12 mouse cellular contexts compared by ENCODE assay signal in the genomic region with DNA sequence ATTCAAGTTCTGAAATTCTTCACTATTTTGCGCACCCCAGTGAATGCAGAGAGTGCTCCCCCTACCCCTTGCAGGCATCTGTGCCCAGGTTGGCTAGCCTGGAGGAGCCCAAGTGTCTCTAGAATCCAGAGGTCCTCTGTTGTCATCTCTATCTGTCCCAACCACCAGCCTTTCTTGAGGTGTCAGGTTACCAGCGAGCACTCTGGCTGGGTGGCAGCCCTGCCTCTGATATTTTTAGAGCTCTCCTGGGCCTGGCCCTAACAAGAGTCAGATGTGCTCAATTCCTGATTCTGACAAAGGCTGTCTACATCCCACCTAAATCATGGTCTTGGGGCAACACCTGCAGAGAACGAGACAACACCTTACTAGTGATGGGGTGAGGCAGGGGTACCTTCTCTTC. TPM values are rescaled to one million over a fixed set of nuclear protein-coding genes. Genes with fewer than 3 reads are reported as not detected.
DNase-seq lines count a peak whose midpoint lies in the region; ATAC-seq and TF ChIP-seq lines count a peak whose summit lies in the region.
"Had no signal": no experiment of that assay in that cellular context is flagged by ENCODE, and none has a peak within 500 bp of the region (broad histone marks: within the 10 kb centered on the region; RNA-seq: fewer than 3 reads in every experiment).

No protein-coding gene starts in this region.

- H3K27me3 ChIP-seq in lung, embryonic 14.5 days (ENCODE audit: insufficient read depth, low read length) = peaks cover 5% of the 10 kb centered on the region; the same call in 1 of the 2 replicates
- peaks cover 6% of the 10 kb centered on the region for H3K27me3 ChIP-seq in embryonic facial prominence, embryonic 13.5 days
- peaks cover 15% of the 10 kb centered on the region; the same call in 1 of the 2 replicates for H3K27me3 ChIP-seq in heart, embryonic 13.5 days (replicated peaks)
- H3K27me3 ChIP-seq in myocyte (ENCODE audit: control insufficient read depth, insufficient read depth, insufficient read length) = no peaks in the 10 kb centered on the region
- H3K27me3 ChIP-seq in hindbrain, embryonic 13.5 days = peaks cover 32% of the 10 kb centered on the region

- 35% methylated on average over 3 of the region's 3 CpGs for WGBS in lung, embryonic 14.5 days
- 42% methylated on average over 3 of the region's 3 CpGs for WGBS in embryonic facial prominence, embryonic 13.5 days
- 32% methylated on average over 3 of the region's 3 CpGs for WGBS in heart, embryonic 13.5 days
- WGBS in hindbrain, embryonic 13.5 days = 53% methylated on average over 3 of the region's 3 CpGs

- no peaks in the 10 kb centered on the region for H3K9me3 ChIP-seq in lung, embryonic 14.5 days (ENCODE audit: low read depth, low read length)
- H3K9me3 ChIP-seq in embryonic facial prominence, embryonic 13.5 days = no peaks in the 10 kb centered on the region
- H3K9me3 ChIP-seq in heart, embryonic 13.5 days = no peaks in the 10 kb centered on the region
- H3K9me3 ChIP-seq in hindbrain, embryonic 13.5 days = no peaks in the 10 kb centered on the region
- H3K9me3 ChIP-seq: forebrain, embryonic 12.5 days; limb, embryonic 12.5 days; neural tube, embryonic 15.5 days had no signal

- H3K27ac ChIP-seq in lung, embryonic 14.5 days (ENCODE audit: low read depth) = no peak overlapping the region; the same call in 1 of the 2 replicates
- no peak overlapping the region for H3K27ac ChIP-seq in embryonic facial prominence, embryonic 13.5 days
- peak overlapping the region; percentile 83 for H3K27ac ChIP-seq in heart, embryonic 13.5 days (replicated peaks)
- no peak overlapping the region for H3K27ac ChIP-seq in hindbrain, embryonic 13.5 days
- H3K27ac ChIP-seq: forebrain, embryonic 12.5 days; limb, embryonic 12.5 days; neural tube, embryonic 15.5 days had no signal

- ATAC-seq in lung, embryonic 14.5 days (ENCODE audit: insufficient read depth) = no peak
- ATAC-seq in embryonic facial prominence, embryonic 13.5 days (ENCODE audit: insufficient number of reproducible peaks, insufficient read depth, low FRiP score, low TSS enrichment, low read depth) = no peak
- ATAC-seq in heart, embryonic 13.5 days (ENCODE audit: extremely low read depth, insufficient number of reproducible peaks, low FRiP score, low TSS enrichment) = peak; percentile 32; the same call in 1 of the 2 replicates
- ATAC-seq in hindbrain, embryonic 13.5 days (ENCODE audit: low FRiP score) = no peak

- H3K4me3 ChIP-seq in lung, embryonic 14.5 days (ENCODE audit: low read depth, low read length) = no peak overlapping the region
- H3K4me3 ChIP-seq in embryonic facial prominence, embryonic 13.5 days = no peak overlapping the region
- no peak overlapping the region for H3K4me3 ChIP-seq in heart, embryonic 13.5 days
- peak overlapping the region; percentile 87 for H3K4me3 ChIP-seq in myocyte
- H3K4me3 ChIP-seq in hindbrain, embryonic 13.5 days = no peak overlapping the region
- H3K4me3 ChIP-seq: forebrain, embryonic 12.5 days; limb, embryonic 12.5 days; neural tube, embryonic 15.5 days had no signal

- H3ac ChIP-seq in myocyte (ENCODE audit: control insufficient read depth, insufficient read length) = no peak overlapping the region

- DNase-seq in lung, embryonic 14.5 days = peak; percentile 9
- DNase-seq in lung, postnatal 36 days = no peak
- DNase-seq in layer of hippocampus, adult 9-11 months = no peak
- DNase-seq: adrenal gland, postnatal 25 days; lung, postnatal 14 days had no signal

- TF ChIP-seq CTCF in lung, embryonic 14.5 days (IDR thresholded peaks at IDR 0.05; ENCODE audit: low read depth) = no peak

- peaks cover 75% of the 10 kb centered on the region for H3K79me2 ChIP-seq in myocyte (ENCODE audit: control insufficient read depth, insufficient read depth)

- no peak for TF ChIP-seq POLR2A in myocyte (IDR thresholded peaks at IDR 0.05; ENCODE audit: insufficient read length, low read depth)

- H3K4me1 ChIP-seq in lung, embryonic 14.5 days (ENCODE audit: insufficient read depth) = peaks cover 12% of the 10 kb centered on the region
- H3K4me1 ChIP-seq in embryonic facial prominence, embryonic 13.5 days = peaks cover 18% of the 10 kb centered on the region
- H3K4me1 ChIP-seq in heart, embryonic 13.5 days = peaks cover 43% of the 10 kb centered on the region
- H3K4me1 ChIP-seq in hindbrain, embryonic 13.5 days (replicated peaks) = peaks cover 10% of the 10 kb centered on the region

- H3K36me3 ChIP-seq in lung, embryonic 14.5 days (ENCODE audit: insufficient read depth) = no peaks in the 10 kb centered on the region
- no peaks in the 10 kb centered on the region for H3K36me3 ChIP-seq in embryonic facial prominence, embryonic 13.5 days
- H3K36me3 ChIP-seq in heart, embryonic 13.5 days = no peaks in the 10 kb centered on the region
- H3K36me3 ChIP-seq in myocyte (ENCODE audit: control insufficient read depth, insufficient read depth) = peaks cover 24% of the 10 kb centered on the region
- no peaks in the 10 kb centered on the region for H3K36me3 ChIP-seq in hindbrain, embryonic 13.5 days
- H3K36me3 ChIP-seq: forebrain, embryonic 12.5 days; limb, embryonic 12.5 days; neural tube, embryonic 15.5 days had no signal

- H3K4me2 ChIP-seq in lung, embryonic 14.5 days = no peak overlapping the region
- H3K4me2 ChIP-seq in embryonic facial prominence, embryonic 13.5 days = 0 out of 2 replicates have a peak overlapping the region, but pooled peaks have one; percentile 16
- H3K4me2 ChIP-seq in heart, embryonic 13.5 days = peak overlapping the region; percentile 76
- H3K4me2 ChIP-seq in myocyte (ENCODE audit: low read depth) = peak overlapping the region; percentile 81
- H3K4me2 ChIP-seq in hindbrain, embryonic 13.5 days = no peak overlapping the region
- H3K4me2 ChIP-seq: forebrain, embryonic 12.5 days; limb, embryonic 12.5 days; neural tube, embryonic 15.5 days had no signal

- H3K9ac ChIP-seq in lung, embryonic 14.5 days = no peak overlapping the region
- H3K9ac ChIP-seq in embryonic facial prominence, embryonic 13.5 days = no peak overlapping the region
- no peak overlapping the region for H3K9ac ChIP-seq in heart, embryonic 13.5 days
- no peak overlapping the region for H3K9ac ChIP-seq in hindbrain, embryonic 13.5 days
- H3K9ac ChIP-seq: forebrain, embryonic 12.5 days; limb, embryonic 12.5 days; neural tube, embryonic 15.5 days had no signal

TF ChIP-seq in myocyte, 11 proteins besides CTCF, POLR2A, EP300 and RAD21:
- no peak for TF ChIP-seq MYOG (IDR thresholded peaks at IDR 0.05; ENCODE audit: control insufficient read depth in 1 of 3, insufficient read depth in 1 of 3, insufficient read length in 2 of 3, low read depth in 2 of 3)
- no peak for TF ChIP-seq POLR2AphosphoS2 (IDR thresholded peaks at IDR 0.05; ENCODE audit: insufficient read length, low read depth)
- TF ChIP-seq TCF12 (IDR thresholded peaks at IDR 0.05; ENCODE audit: insufficient read depth, poor library complexity, severe bottlenecking) = no peak
- TF ChIP-seq CEBPB (IDR thresholded peaks at IDR 0.05; ENCODE audit: insufficient read depth, poor library complexity, severe bottlenecking) = no peak
- no peak for TF ChIP-seq MAX (IDR thresholded peaks at IDR 0.05; ENCODE audit: low read depth)
- no peak for TF ChIP-seq SRF (IDR thresholded peaks at IDR 0.05; ENCODE audit: control insufficient read depth, insufficient read length, low read depth)
- no peak for TF ChIP-seq MYOD1 (IDR thresholded peaks at IDR 0.05; ENCODE audit: control insufficient read depth in 1 of 3, insufficient read length in 2 of 3, low read depth in 2 of 3)
- TF ChIP-seq TCF3 (IDR thresholded peaks at IDR 0.05; ENCODE audit: insufficient read length, low read depth) = no peak
- TF ChIP-seq USF1 (IDR thresholded peaks at IDR 0.05; ENCODE audit: low read depth) = no peak
- TF ChIP-seq REST (IDR thresholded peaks at IDR 0.05; ENCODE audit: insufficient read depth, insufficient read length) = no peak
- TF ChIP-seq E2F4 (IDR thresholded peaks at IDR 0.05; ENCODE audit: insufficient read depth) = no peak
TF ChIP-seq in myocyte: peak in this region for 0.

RNA-seq across cellular contexts. Expression of a gene that starts 2.7 kb away (rescaled TPM):
- 38.3 and 44.6 TPM in 2 replicates for polyA plus RNA-seq in lung, embryonic 14.5 days (2014; fragmentation: Nextera tagmentation; extraction: Ambion mirVana)
- 30.7 and 32.6 TPM in 2 replicates for polyA plus RNA-seq in embryonic facial prominence, embryonic 13.5 days (2015; fragmentation: Nextera tagmentation; extraction: Ambion mirVana)
- polyA plus RNA-seq in heart, embryonic 13.5 days (2015; fragmentation: Nextera tagmentation; extraction: Ambion mirVana) = 23.3 and 23.9 TPM in 2 replicates
- polyA plus RNA-seq in myocyte (2012; fragmentation: generic; extraction: Trizol) = 212 TPM
- polyA plus RNA-seq in hindbrain, embryonic 13.5 days (2015; fragmentation: Nextera tagmentation; extraction: Ambion mirVana) = 7.4 and 7.8 TPM in 2 replicates

Comparison
In these comparisons a context has a peak if more than half of its experiments do, and no peak if none do; other contexts are left out.
1. H3K4me2 ChIP-seq: peak in embryonic facial prominence, embryonic 13.5 days (single experiment), heart, embryonic 13.5 days (single experiment) and myocyte (single experiment); none in lung, embryonic 14.5 days (single experiment) and hindbrain, embryonic 13.5 days (single experiment).